Mouse (Mus musculus) monocyte, adult 5-6 weeks (primary cell): ENCODE measurements around the gene Mgat2. TPM values are rescaled to one million over a fixed set of nuclear protein-coding genes. Genes with fewer than 3 reads are reported as not detected.
A peak's percentile ranks its signal among the peaks of the same experiment; 100 is the strongest.

Source experiments
- ATAC-seq: fragments of 153-309, 156-312 bp; replicated peaks from 2 replicates; pipeline ENCODE4 v1.8.0; 2017; ENCODE audit warnings: mild to moderate bottlenecking; ENCODE audit not compliant: low TSS enrichment, insufficient number of reproducible peaks, severe bottlenecking, poor library complexity, low FRiP score
- total RNA-seq: library from RNA; stranded (forward); fragments of 200-1000, 200-491, 200-594 nt; gene quantifications from 3 replicates; pipeline ENCODE4 v1.2.3, GENCODE M21; 2017

The Mgat2 gene
- total RNA-seq, 1 experiment from 2014 or later = 79.5 TPM

GRCm38 (mm10) chr12:69204052-69204833 lies 20.3 kb downstream of the Mgat2 start, which contains the start of gene Gm49384:
Gm49384 (minus strand) TSS chr12:69204267.
- ATAC-seq = no peak

GRCm38 (mm10) chr12:69207396-69207795 lies 23.4 kb downstream of the Mgat2 start:
- ATAC-seq = no peak

- no peak for ATAC-seq
These were observed 24.0 kb downstream of the Mgat2 start for GRCm38 (mm10) chr12:69207926-69208325.

GRCm38 (mm10) chr12:69208520-69208919 lies 24.6 kb downstream of the Mgat2 start:
- ATAC-seq = no peak

GRCm38 (mm10) chr12:69210056-69210979 lies 26.4 kb downstream of the Mgat2 start:
- no peak for ATAC-seq

- no peak for ATAC-seq
These were observed 27.1 kb downstream of the Mgat2 start for GRCm38 (mm10) chr12:69211057-69211456.

GRCm38 (mm10) chr12:69213186-69213777 lies 29.3 kb downstream of the Mgat2 start:
- no peak for ATAC-seq

- ATAC-seq = no peak
These were observed 30.4 kb downstream of the Mgat2 start for GRCm38 (mm10) chr12:69214393-69214792.

- ATAC-seq = no peak
These were observed 31.2 kb downstream of the Mgat2 start for GRCm38 (mm10) chr12:69215000-69215785.

GRCm38 (mm10) chr12:69216587-69216986 lies 32.6 kb downstream of the Mgat2 start:
- no peak for ATAC-seq

GRCm38 (mm10) chr12:69220613-69221277 lies 36.8 kb downstream of the Mgat2 start:
- ATAC-seq = no peak

GRCm38 (mm10) chr12:69227776-69228466 lies 44.0 kb downstream of the Mgat2 start, which contains the start of gene Pole2:
Pole2 (minus strand) TSS chr12:69228195.
- ATAC-seq = peak; percentile 82

- no peak for ATAC-seq
These were observed 45.3 kb downstream of the Mgat2 start for GRCm38 (mm10) chr12:69229251-69229650.

GRCm38 (mm10) chr12:69235782-69236181 lies 51.8 kb downstream of the Mgat2 start:
- no peak for ATAC-seq
